Mouse (Mus musculus) midbrain, embryonic 14.5 days (tissue): ENCODE results near the gene S1pr1. TPM values are rescaled to one million over a fixed set of nuclear protein-coding genes. Genes with fewer than 3 reads are reported as not detected.

ENCODE experiments used
- ATAC-seq: fragments of 200-750 bp; cut with Nextera tagmentation; 2 replicates; pipeline ENCODE4 v1.8.0; 2017; ENCODE audit warnings: moderate number of reproducible peaks, moderate library complexity; ENCODE audit not compliant: low FRiP score, low TSS enrichment
- DNase-seq: peaks from one replicate; pipeline ENCODE4 v3.0.0-alpha.2; 2015
- H3K27ac ChIP-seq: fragments of 300-500 bp; sonication (generic); replicated peaks from 2 replicates; pipeline ENCODE4 v1.5.1; 2014; ENCODE audit warnings: mild to moderate bottlenecking, low read depth, low read length, moderate library complexity
- H3K27me3 ChIP-seq: fragments of 300-500 bp; sonication (generic); 2 replicates; pipeline ENCODE4 v1.6.1; 2014; ENCODE audit warnings: low read length, control low read depth, mixed read lengths; ENCODE audit not compliant: control insufficient read depth, insufficient read depth
- H3K36me3 ChIP-seq: fragments of 300-500 bp; sonication (generic); 2 replicates; pipeline ENCODE4 v1.6.1; 2014; ENCODE audit warnings: low read length, control low read depth; ENCODE audit not compliant: control insufficient read depth, insufficient read depth
- H3K4me1 ChIP-seq: fragments of 300-500 bp; sonication (generic); 2 replicates; pipeline ENCODE4 v1.6.1; 2014; ENCODE audit warnings: mild to moderate bottlenecking, antibody characterized with exemption, low read length, control low read depth; ENCODE audit not compliant: control insufficient read depth, insufficient read depth
- H3K4me2 ChIP-seq: fragments of 300-500 bp; sonication (generic); 2 replicates; pipeline ENCODE4 v1.6.1; 2014; ENCODE audit warnings: mild to moderate bottlenecking, low read length, moderate library complexity
- H3K4me3 ChIP-seq: fragments of 300-500 bp; sonication (generic); replicated peaks from 2 replicates; pipeline ENCODE4 v1.5.1; 2014; ENCODE audit warnings: low read depth, low read length
- H3K9ac ChIP-seq: fragments of 300-500 bp; sonication (generic); replicated peaks from 2 replicates; pipeline ENCODE4 v1.6.1; 2014; ENCODE audit warnings: mild to moderate bottlenecking, low read length, moderate library complexity
- H3K9me3 ChIP-seq: fragments of 300-500 bp; sonication (generic); 2 replicates; pipeline ENCODE4 v1.6.1; 2016; ENCODE audit warnings: low read length, control low read depth, mixed read lengths; ENCODE audit not compliant: control insufficient read depth
- WGBS: fragments of 180-500 bp; shearing (Covaris S2); extraction: QIAGEN DNeasy Blood & Tissue Kit; methylation state at CpG from one replicate; pipeline ENCODE4 v1.1.7; 2014; 5-methylcytosine and 5-hydroxymethylcytosine counted together
- polyA plus RNA-seq: library from polyadenylated mRNA; unstranded; fragments of >200 nt; fragmentation: Nextera tagmentation; extraction: Ambion mirVana; gene quantifications from 2 replicates; pipeline ENCODE4 v1.2.1, GENCODE M21; 2014

Gene S1pr1
- polyA plus RNA-seq, 1 experiment from 2014 or later, result 32.2 TPM

GRCm38 (mm10) chr3:115660701-115661460 is 54.0 kb downstream of the S1pr1 start:
- WGBS, result 61% methylated on average over 9 of the region's 9 CpGs
- Histone ChIP-seq H3K4me3 (no peak overlapping the region), H3K4me1 (0 out of 2 replicates have a peak, but pooled peaks cover 2% of the 10 kb centered on the region), H3K9me3 (no peaks in the 10 kb centered on the region), H3K36me3 (no peaks in the 10 kb centered on the region), H3K27ac (no peak overlapping the region), H3K9ac (no peak overlapping the region), H3K4me2 (no peak overlapping the region), H3K27me3 (no peaks in the 10 kb centered on the region)
- DNase-seq (peak; percentile 88), ATAC-seq (peak; percentile 72)

Other genes with a start within 250 kb of the S1pr1 start
- 24.2 and 25.0 TPM in 2 replicates for gene Dph5, start 172.8 kb upstream of the S1pr1 start, polyA plus RNA-seq